Mouse (Mus musculus) MEL (cell line): ENCODE measurements around the gene Morn1.

ENCODE experiments used
- CHD1 ChIP-seq: IDR thresholded peaks from 2 replicates; pipeline ENCODE4 v1.6.1; 2012; ENCODE audit warnings: low read depth, mild to moderate bottlenecking, inconsistent platforms, low read length, improper control_type of control experiment
- CHD2 ChIP-seq: IDR thresholded peaks from 2 replicates; pipeline ENCODE4 v1.6.1; 2011; ENCODE audit warnings: low read length, improper control_type of control experiment
- CTCF ChIP-seq, 3 experiments: IDR thresholded peaks in 2 of 3; conservative IDR thresholded peaks in 1 of 3; 2 replicates each; pipeline ENCODE4 v1.5.1; 2011 to 2012; ENCODE audit warnings: low read length in 3 of 3, low read depth in 2 of 3, mild to moderate bottlenecking in 2 of 3, improper control_type of control experiment in 1 of 3, inconsistent platforms in 1 of 3, mixed read lengths in 1 of 3, moderate library complexity in 1 of 3; ENCODE audit not compliant: control insufficient read depth in 1 of 3, insufficient read depth in 1 of 3, poor library complexity in 1 of 3, severe bottlenecking in 1 of 3
- EP300 ChIP-seq, 2 experiments: IDR thresholded peaks; 2 replicates each; pipeline ENCODE4 v1.6.1; 2011; ENCODE audit warnings: improper control_type of control experiment in 2 of 2, low read length in 2 of 2, low read depth in 1 of 2, mild to moderate bottlenecking in 1 of 2
- HCFC1 ChIP-seq: IDR thresholded peaks from 2 replicates; pipeline ENCODE4 v1.6.1; 2012; ENCODE audit warnings: low read depth, mild to moderate bottlenecking, inconsistent platforms, low read length, improper control_type of control experiment, moderate library complexity
- MAFK ChIP-seq: IDR thresholded peaks from 2 replicates; pipeline ENCODE4 v1.6.1; 2011; ENCODE audit warnings: low read depth, mild to moderate bottlenecking, low read length, improper control_type of control experiment, borderline replicate concordance
- MAZ ChIP-seq: IDR thresholded peaks from 2 replicates; pipeline ENCODE4 v1.6.1; 2012; ENCODE audit warnings: low read depth, mild to moderate bottlenecking, inconsistent platforms, low read length, improper control_type of control experiment
- NELFE ChIP-seq: IDR thresholded peaks from 2 replicates; pipeline ENCODE4 v1.6.1; 2011; ENCODE audit warnings: low read depth, low read length, improper control_type of control experiment
- ZMIZ1 ChIP-seq: IDR thresholded peaks from 2 replicates; pipeline ENCODE4 v1.6.1; 2012; ENCODE audit warnings: low read depth, mild to moderate bottlenecking, inconsistent platforms, low read length, improper control_type of control experiment, moderate library complexity

DNA sequence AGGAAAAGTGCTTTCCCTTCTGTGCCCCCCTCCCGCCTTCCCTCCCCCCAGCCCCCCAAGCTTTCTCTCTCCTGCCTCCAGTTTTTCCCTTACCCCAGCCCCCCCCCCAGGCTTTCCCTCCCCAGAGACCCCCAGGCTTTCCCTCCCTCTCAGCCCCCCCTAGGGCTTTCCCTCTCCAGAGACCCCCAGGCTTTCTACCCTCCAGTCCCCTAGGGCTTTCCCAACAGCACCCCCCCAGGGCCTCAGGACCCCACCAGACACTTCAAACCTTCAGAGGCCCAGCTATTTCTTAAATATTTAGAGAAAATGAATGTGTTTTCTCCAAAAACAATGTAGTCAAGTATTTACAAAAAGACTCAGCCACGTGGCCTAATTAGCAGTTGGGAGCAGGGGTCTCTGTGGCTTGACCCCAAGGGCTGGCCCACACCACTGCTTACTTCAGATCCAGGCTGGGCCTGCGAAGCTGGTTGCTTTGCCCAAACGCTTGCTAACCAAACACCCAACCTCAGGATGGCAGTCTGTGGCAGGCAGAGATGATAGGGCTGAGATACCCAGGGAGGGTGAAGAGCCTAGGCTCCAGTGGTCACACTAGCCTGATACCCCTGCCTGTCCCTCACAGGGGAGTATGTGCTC, 58.3 kb downstream of the Morn1 start:
- TF ChIP-seq MAZ: no peak
- no peak for TF ChIP-seq CTCF (IDR thresholded peaks at IDR 0.05 in 2 of 3, conservative IDR thresholded peaks at IDR 0.05 in 1 of 3; ENCODE audit: control insufficient read depth in 1 of 3, insufficient read depth in 1 of 3, low read depth in 2 of 3, low read length in 3 of 3, poor library complexity in 1 of 3, severe bottlenecking in 1 of 3)
- TF ChIP-seq CHD2: no peak
- no peak for TF ChIP-seq ZMIZ1
- TF ChIP-seq HCFC1: no peak
- TF ChIP-seq NELFE: no peak
- no peak for TF ChIP-seq MAFK
- no peak for TF ChIP-seq EP300 (IDR thresholded peaks at IDR 0.05; ENCODE audit: low read depth in 1 of 2, low read length in 2 of 2)
- TF ChIP-seq CHD1: no peak
